Mouse (Mus musculus) forebrain, embryonic 11.5 days (tissue): ENCODE results near the gene Olfr1156. TPM values are rescaled to one million over a fixed set of nuclear protein-coding genes. Genes with fewer than 3 reads are reported as not detected.

Experiments
- ATAC-seq: fragments of 200-750 bp; cut with Nextera tagmentation; replicated peaks from 2 replicates; pipeline ENCODE4 v1.8.0; 2017; ENCODE audit warnings: moderate TSS enrichment; ENCODE audit not compliant: low FRiP score
- DNase-seq: peaks from one replicate; pipeline ENCODE4 v3.0.0-alpha.2; 2017; ENCODE audit warnings: low spot score
- H3K27ac ChIP-seq: fragments of 300-500 bp; sonication (generic); 2 replicates; pipeline ENCODE4 v1.5.1; 2014; ENCODE audit warnings: low read depth, low read length
- H3K27me3 ChIP-seq: fragments of 300-500 bp; sonication (generic); 2 replicates; pipeline ENCODE4 v1.6.1; 2014; ENCODE audit warnings: mild to moderate bottlenecking, low read length, mixed read lengths; ENCODE audit not compliant: control insufficient read depth, insufficient read depth
- H3K36me3 ChIP-seq: fragments of 300-500 bp; sonication (generic); 2 replicates; pipeline ENCODE4 v1.6.1; 2014; ENCODE audit warnings: mild to moderate bottlenecking, low read length, moderate library complexity, mixed read lengths; ENCODE audit not compliant: control insufficient read depth, insufficient read depth
- H3K4me1 ChIP-seq: fragments of 300-500 bp; sonication (generic); replicated peaks from 2 replicates; pipeline ENCODE4 v1.6.1; 2014; ENCODE audit warnings: low read length, mixed read lengths; ENCODE audit not compliant: control insufficient read depth, insufficient read depth
- H3K4me2 ChIP-seq: fragments of 300-500 bp; sonication (generic); 2 replicates; pipeline ENCODE4 v1.6.1; 2014; ENCODE audit warnings: low read depth, mild to moderate bottlenecking, low read length, moderate library complexity, mixed read lengths; ENCODE audit not compliant: severe bottlenecking
- H3K4me3 ChIP-seq: fragments of 300-500 bp; sonication (generic); 2 replicates; pipeline ENCODE4 v1.5.1; 2014; ENCODE audit warnings: low read depth, low read length
- H3K9ac ChIP-seq: fragments of 300-500 bp; sonication (generic); 2 replicates; pipeline ENCODE4 v1.6.1; 2014; ENCODE audit warnings: low read length
- H3K9me3 ChIP-seq: fragments of 300-500 bp; sonication (generic); 2 replicates; pipeline ENCODE4 v1.6.1; 2016; ENCODE audit warnings: low read length, mixed read lengths; ENCODE audit not compliant: control insufficient read depth
- WGBS: fragments of 180-500 bp; shearing (Covaris S2); extraction: QIAGEN DNeasy Blood & Tissue Kit; methylation state at CpG from one replicate; pipeline ENCODE4 v1.1.7; 2014; 5-methylcytosine and 5-hydroxymethylcytosine counted together
- polyA plus RNA-seq: library from polyadenylated mRNA; unstranded; fragments of >200 nt; fragmentation: Nextera tagmentation; extraction: Ambion mirVana; gene quantifications from 2 replicates; pipeline ENCODE4 v1.2.1, GENCODE M21; 2014

Gene Olfr1156
- not detected in 2 replicates for polyA plus RNA-seq

DNA sequence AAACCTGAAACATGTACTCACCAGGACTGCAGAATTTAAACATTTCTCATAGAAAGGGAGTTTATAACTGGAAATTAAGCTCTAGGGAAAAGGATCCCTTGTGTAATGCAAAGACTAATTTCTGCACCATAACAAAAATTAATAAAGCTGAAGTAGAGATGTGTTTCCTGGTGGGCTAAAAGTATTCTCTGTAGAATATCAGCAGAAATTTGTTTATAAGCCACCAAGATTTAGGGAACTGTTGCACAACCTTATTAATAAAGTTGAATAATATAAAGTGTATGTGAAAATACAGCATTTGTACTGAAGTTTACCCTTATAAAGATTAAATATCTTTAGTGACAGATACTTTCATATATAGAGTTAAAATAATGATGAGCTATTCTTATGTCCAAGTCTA, at the start of gene Olfr1156:
Olfr1156 (minus strand) TSS at position 101 of the 400 bp plus-strand sequence.
- no peaks in the 10 kb centered on the region for H3K36me3 ChIP-seq
- H3K4me2 ChIP-seq = no peak within 1 kb of the TSS
- no peaks in the 10 kb centered on the region for H3K4me1 ChIP-seq
- H3K9ac ChIP-seq = no peak within 1 kb of the TSS
- no peak within 1 kb of the TSS for H3K4me3 ChIP-seq
- H3K27me3 ChIP-seq = no peaks in the 10 kb centered on the region
- no peak within 1 kb of the TSS for H3K27ac ChIP-seq
- DNase-seq (no peak), ATAC-seq (no peak)
- no peaks in the 10 kb centered on the region for H3K9me3 ChIP-seq

DNA sequence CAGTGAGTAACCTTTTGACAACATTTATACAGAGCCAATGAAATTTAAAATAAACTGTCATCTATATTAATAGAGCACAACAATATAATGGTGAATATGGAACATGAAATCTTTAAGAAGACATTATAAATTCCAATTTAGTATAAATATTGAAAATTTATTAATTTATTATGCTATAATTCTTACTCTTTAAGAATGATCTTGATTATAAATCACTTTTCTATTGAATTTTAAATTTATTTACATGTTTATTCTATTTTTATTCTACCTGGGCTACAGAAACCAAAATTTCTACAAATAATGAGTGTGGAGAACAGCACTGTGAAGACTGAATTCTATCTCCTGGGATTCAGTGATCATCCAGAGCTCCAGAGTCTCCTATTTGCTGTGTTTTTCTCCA, 36.9 kb upstream of the Olfr1156 start, which contains the start of gene Olfr1158:
Olfr1158 (plus strand) TSS at position 301 of the 400 bp plus-strand sequence.
- no peaks in the 10 kb centered on the region for H3K4me1 ChIP-seq
- ATAC-seq (no peak), DNase-seq (no peak)
- no peak within 1 kb of the TSS for H3K9ac ChIP-seq
- H3K27me3 ChIP-seq = no peaks in the 10 kb centered on the region
- no peak within 1 kb of the TSS for H3K4me3 ChIP-seq
- H3K9me3 ChIP-seq = no peaks in the 10 kb centered on the region
- no peaks in the 10 kb centered on the region for H3K36me3 ChIP-seq
- H3K4me2 ChIP-seq = no peak within 1 kb of the TSS
- H3K27ac ChIP-seq = no peak within 1 kb of the TSS

DNA sequence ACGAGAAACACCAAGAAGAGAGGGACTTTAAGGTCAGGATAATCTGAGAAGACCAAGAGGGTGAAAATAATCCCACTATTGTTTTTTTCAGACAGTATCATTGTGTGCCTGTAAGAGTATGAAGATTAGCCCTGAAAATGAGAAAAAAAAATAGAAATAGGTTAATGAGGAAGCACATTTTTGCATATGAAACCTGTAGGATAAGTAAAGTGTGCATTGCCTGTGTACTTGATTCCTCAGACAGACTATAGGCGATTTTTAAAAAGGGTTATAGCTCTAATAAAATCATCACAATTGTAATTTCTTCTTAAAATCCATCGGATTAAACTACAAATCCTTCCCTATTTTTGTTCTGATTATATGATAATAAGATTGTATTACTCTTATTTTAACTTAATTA, 21.7 kb upstream of the Olfr1156 start, which contains the start of gene Olfr74:
Olfr74 (minus strand) TSS at position 101 of the 400 bp plus-strand sequence.
- Histone ChIP-seq H3K27ac (no peak within 1 kb of the TSS), H3K9me3 (no peaks in the 10 kb centered on the region), H3K27me3 (no peaks in the 10 kb centered on the region), H3K4me2 (no peak within 1 kb of the TSS), H3K4me3 (no peak within 1 kb of the TSS), H3K4me1 (no peaks in the 10 kb centered on the region), H3K9ac (no peak within 1 kb of the TSS), H3K36me3 (no peaks in the 10 kb centered on the region)
- DNase-seq (no peak), ATAC-seq (no peak)
- 74% methylated on average over 3 of the region's 3 CpGs for WGBS

DNA sequence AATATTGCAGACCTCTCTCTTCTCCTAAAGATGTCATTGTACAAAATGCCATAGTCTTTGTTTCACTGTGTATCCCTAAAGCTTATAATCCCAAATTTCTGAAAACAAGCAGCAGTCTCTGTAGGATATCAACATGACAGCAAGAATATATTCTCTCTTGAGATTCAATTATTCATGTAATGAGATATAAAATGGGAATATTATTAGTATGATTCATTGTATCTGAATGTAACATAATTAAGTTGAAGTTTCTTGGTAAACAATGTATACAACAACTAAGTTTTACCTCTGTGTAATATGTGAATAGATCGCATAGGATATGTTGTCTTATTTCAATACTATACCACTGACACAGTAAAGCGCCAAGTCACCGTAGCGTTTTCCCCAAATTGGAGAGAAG, 15.3 kb upstream of the Olfr1156 start, which contains the start of gene Olfr1157:
Olfr1157 (minus strand) TSS at position 101 of the 400 bp plus-strand sequence.
- ATAC-seq = no peak
- 91% methylated on average over 4 of the region's 4 CpGs for WGBS

DNA sequence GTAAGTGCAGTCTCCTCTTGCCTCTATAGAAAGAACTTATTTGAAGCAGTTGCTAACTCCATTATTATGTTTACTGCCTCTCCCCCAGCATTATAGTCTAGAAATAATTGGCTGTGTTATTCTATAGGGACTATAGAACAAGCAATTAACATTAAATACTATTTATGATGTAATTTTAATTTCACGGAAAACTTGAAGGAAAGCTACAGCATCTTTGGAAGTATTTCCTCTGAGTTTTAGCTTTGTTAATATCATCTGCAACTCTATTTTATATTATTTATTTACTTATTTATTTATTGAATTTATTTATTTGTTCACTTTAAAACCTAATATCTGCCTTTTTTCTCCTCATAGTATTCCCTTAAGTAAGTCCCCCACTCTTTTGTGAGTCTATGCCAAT, 7.9 kb downstream of the Olfr1156 start, which contains the start of gene Olfr1155:
Olfr1155 (minus strand) TSS at position 101 of the 400 bp plus-strand sequence.
- Histone ChIP-seq H3K27me3 (no peaks in the 10 kb centered on the region), H3K9me3 (no peaks in the 10 kb centered on the region), H3K36me3 (no peaks in the 10 kb centered on the region), H3K27ac (no peak within 1 kb of the TSS), H3K9ac (no peak within 1 kb of the TSS), H3K4me3 (no peak within 1 kb of the TSS), H3K4me2 (no peak within 1 kb of the TSS), H3K4me1 (no peaks in the 10 kb centered on the region)
- ATAC-seq = no peak
- no peak for DNase-seq
- 93% methylated on average over 1 of the region's 1 CpGs for WGBS

More for the DNA sequence above, 15.3 kb upstream of the Olfr1156 start, which contains the start of gene Olfr1157:
- Histone ChIP-seq H3K4me3 (no peak within 1 kb of the TSS), H3K4me1 (no peaks in the 10 kb centered on the region), H3K27ac (no peak within 1 kb of the TSS), H3K9me3 (no peaks in the 10 kb centered on the region), H3K9ac (no peak within 1 kb of the TSS), H3K36me3 (no peaks in the 10 kb centered on the region), H3K27me3 (no peaks in the 10 kb centered on the region), H3K4me2 (no peak within 1 kb of the TSS)
- DNase-seq = no peak

DNA sequence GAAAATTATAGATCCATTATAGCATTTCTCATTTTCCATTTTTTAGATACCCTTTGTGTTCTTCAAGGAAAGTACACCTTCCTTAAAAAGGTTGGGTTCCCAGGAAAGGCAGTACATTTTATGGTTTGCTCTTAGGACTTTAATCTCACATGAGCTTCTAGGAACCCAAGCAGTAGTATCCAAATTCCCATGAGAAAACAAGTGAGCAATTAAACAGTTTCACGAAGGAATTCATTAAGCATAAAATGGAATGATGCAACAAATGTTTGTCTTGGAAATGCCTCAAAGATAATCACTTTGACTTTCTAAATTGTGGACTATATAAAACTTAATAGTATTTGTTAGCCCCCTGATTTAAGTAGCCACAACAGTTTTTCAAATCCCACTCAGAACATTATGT, 47.8 kb downstream of the Olfr1156 start, which contains the start of gene Olfr1154:
Olfr1154 (minus strand) TSS at position 101 of the 400 bp plus-strand sequence.
- Histone ChIP-seq H3K9me3 (no peaks in the 10 kb centered on the region), H3K4me3 (no peak within 1 kb of the TSS), H3K27ac (no peak within 1 kb of the TSS), H3K36me3 (no peaks in the 10 kb centered on the region), H3K9ac (no peak within 1 kb of the TSS), H3K27me3 (no peaks in the 10 kb centered on the region), H3K4me1 (no peaks in the 10 kb centered on the region), H3K4me2 (no peak within 1 kb of the TSS)
- no peak for DNase-seq
- WGBS = 91% methylated on average over 1 of the region's 1 CpGs
- no peak for ATAC-seq

Other genes starting within 250 kb of the Olfr1156 start
- gene Olfr1137, start 239.9 kb downstream of the Olfr1156 start, polyA plus RNA-seq = not detected in 2 replicates
- gene Olfr1138, start 213.1 kb downstream of the Olfr1156 start, polyA plus RNA-seq = not detected in 2 replicates
- not detected in 2 replicates for gene Olfr1140, start 209.3 kb downstream of the Olfr1156 start, polyA plus RNA-seq
- gene Olfr1141, start 199.1 kb downstream of the Olfr1156 start, polyA plus RNA-seq = not detected in 2 replicates
- not detected in 2 replicates for gene Olfr152, start 173.6 kb downstream of the Olfr1156 start, polyA plus RNA-seq
- not detected in 2 replicates for gene Olfr1143, start 152.5 kb downstream of the Olfr1156 start, polyA plus RNA-seq
- not detected in 2 replicates for gene Olfr1145, start 143.3 kb downstream of the Olfr1156 start, polyA plus RNA-seq
- gene Olfr1148, start 122.6 kb downstream of the Olfr1156 start, polyA plus RNA-seq = not detected in 2 replicates
- not detected in 2 replicates for gene Olfr1150-ps1, start 109.1 kb downstream of the Olfr1156 start, polyA plus RNA-seq
- not detected in 2 replicates for gene Olfr1151, start 97.2 kb downstream of the Olfr1156 start, polyA plus RNA-seq
- gene Olfr1152, start 86.6 kb downstream of the Olfr1156 start, polyA plus RNA-seq = 0.03 TPM in 1 of 2 replicates, not detected in the other
- not detected in 2 replicates for gene Olfr1153, start 58.1 kb downstream of the Olfr1156 start, polyA plus RNA-seq
- gene Olfr1154, start 47.9 kb downstream of the Olfr1156 start, polyA plus RNA-seq = not detected in 2 replicates
- not detected in 2 replicates for gene Olfr1155, start 8.0 kb downstream of the Olfr1156 start, polyA plus RNA-seq
- gene Olfr1157, start 15.2 kb upstream of the Olfr1156 start, polyA plus RNA-seq = not detected in 2 replicates
- not detected in 2 replicates for gene Olfr74, start 21.6 kb upstream of the Olfr1156 start, polyA plus RNA-seq
- gene Olfr1158, start 37.0 kb upstream of the Olfr1156 start, polyA plus RNA-seq = not detected in 2 replicates
- not detected in 2 replicates for gene Olfr1160, start 55.2 kb upstream of the Olfr1156 start, polyA plus RNA-seq
- gene Olfr1161, start 69.7 kb upstream of the Olfr1156 start, polyA plus RNA-seq = not detected in 2 replicates
- not detected in 2 replicates for gene Olfr73, start 84.6 kb upstream of the Olfr1156 start, polyA plus RNA-seq
- not detected in 2 replicates for gene Olfr1162, start 98.0 kb upstream of the Olfr1156 start, polyA plus RNA-seq
- not detected in 2 replicates for gene Olfr1163, start 118.7 kb upstream of the Olfr1156 start, polyA plus RNA-seq
- not detected in 2 replicates for gene Olfr1164, start 140.9 kb upstream of the Olfr1156 start, polyA plus RNA-seq
- gene Olfr1166, start 175.2 kb upstream of the Olfr1156 start, polyA plus RNA-seq = not detected in 2 replicates
- not detected in 2 replicates for gene Olfr1167, start 202.1 kb upstream of the Olfr1156 start, polyA plus RNA-seq
- gene Olfr1168, start 228.8 kb upstream of the Olfr1156 start, polyA plus RNA-seq = not detected in 2 replicates